Mouse (Mus musculus) embryonic stem cell, embryonic (primary cell): ENCODE measurements around the gene Galnt2.

Source experiments
- CTCF ChIA-PET, 4 experiments: fragments of 300-600 bp in 2 of 4; fragments of 350-600 bp in 2 of 4; sonication (Branson Sonifier 250); formaldehyde crosslinking; loops; one replicate each; lab custom pipeline; 2022; ENCODE audit warnings: inconsistent platforms in 2 of 4; lab: Charles Lee
- POLR2A ChIA-PET, 4 experiments: fragments of 300-600 bp in 2 of 4; fragments of 350-600 bp in 2 of 4; sonication (Branson Sonifier 250); formaldehyde crosslinking; loops; one replicate each; lab custom pipeline; 2022; ENCODE audit warnings: antibody characterized with exemption in 4 of 4, inconsistent platforms in 1 of 4; lab: Charles Lee

The Galnt2 gene

GRCm38 (mm10) chr8:124277951-124278910 lies 47.0 kb downstream of the Galnt2 start:
- POLR2A ChIA-PET, result no interaction called here
- CTCF ChIA-PET, result interaction anchor here in 1 of 4 experiments (0.6 kb wide), 1 partner anchor 90 kb away, joined by 3 read pairs; no protein-coding TSS in a partner anchor

GRCm38 (mm10) chr8:124278956-124279689 lies 47.9 kb downstream of the Galnt2 start:
- CTCF ChIA-PET, result interaction anchor here in 2 of 4 experiments (0.6 kb wide), 2 partner anchors 33 to 91 kb away, joined by 3 read pairs; no protein-coding TSS in a partner anchor

GRCm38 (mm10) chr8:124279690-124279985 lies 48.4 kb downstream of the Galnt2 start:
- CTCF ChIA-PET, result interaction anchor here in 1 of 4 experiments (0.6 kb wide), 1 partner anchor 34 kb away, joined by 3 read pairs; no protein-coding TSS in a partner anchor
- POLR2A ChIA-PET, result interaction anchor here in 1 of 4 experiments (1.3 kb wide), 1 partner anchor 22 kb away, joined by 3 read pairs; no protein-coding TSS in a partner anchor

More at GRCm38 (mm10) chr8:124278956-124279689, 47.9 kb downstream of the Galnt2 start:
- POLR2A ChIA-PET, result interaction anchor here in 1 of 4 experiments (1.3 kb wide), 1 partner anchor 22 kb away, joined by 3 read pairs; no protein-coding TSS in a partner anchor

GRCm38 (mm10) chr8:124281700-124282541 lies 50.7 kb downstream of the Galnt2 start:
- CTCF ChIA-PET, result no interaction called here
- POLR2A ChIA-PET, result interaction anchor here in 1 of 4 experiments (1.6 kb wide), 1 partner anchor 112 kb away, joined by 3 read pairs; no protein-coding TSS in a partner anchor

- POLR2A ChIA-PET, result interaction anchor here in 2 of 4 experiments (1.2 to 4.7 kb wide), 3 partner anchors 10 to 13 kb away, joined by 3 to 18 read pairs (median 6); no protein-coding TSS in a partner anchor
- CTCF ChIA-PET, result interaction anchor here in 1 of 4 experiments (0.6 kb wide), 1 partner anchor 32 kb away, joined by 3 read pairs; no protein-coding TSS in a partner anchor
These were observed 51.9 kb downstream of the Galnt2 start for GRCm38 (mm10) chr8:124282878-124283630.

GRCm38 (mm10) chr8:124283644-124284332 lies 52.6 kb downstream of the Galnt2 start:
- POLR2A ChIA-PET, result interaction anchor here in 3 of 4 experiments (0.6 to 4.7 kb wide), 7 partner anchors 11 to 1642 kb away, joined by 3 to 18 read pairs (median 3); no protein-coding TSS in a partner anchor
- CTCF ChIA-PET, result interaction anchor here in 3 of 4 experiments (0.5 to 1.1 kb wide), 3 partner anchors 31 to 631 kb away, joined by 3 to 4 read pairs (median 3); no protein-coding TSS in a partner anchor

- POLR2A ChIA-PET, result interaction anchor here in 3 of 4 experiments (0.6 to 4.7 kb wide), 6 partner anchors 11 to 1643 kb away, joined by 3 to 18 read pairs (median 3); no protein-coding TSS in a partner anchor
- CTCF ChIA-PET, result interaction anchor here in 3 of 4 experiments (0.5 to 1.1 kb wide), 3 partner anchors 30 to 631 kb away, joined by 3 to 4 read pairs (median 3); no protein-coding TSS in a partner anchor
These were observed 53.1 kb downstream of the Galnt2 start for GRCm38 (mm10) chr8:124284333-124284711.

GRCm38 (mm10) chr8:124284984-124285576 lies 53.9 kb downstream of the Galnt2 start:
- ChIA-PET POLR2A (interaction anchor here in 1 of 4 experiments (0.7 to 4.7 kb wide), 3 partner anchors 12 to 109 kb away, joined by 3 to 18 read pairs (median 3); no protein-coding TSS in a partner anchor), CTCF (interaction anchor here in 2 of 4 experiments (0.8 to 2.6 kb wide), 2 partner anchors 29 to 30 kb away, joined by 4 to 8 read pairs; no protein-coding TSS in a partner anchor)

GRCm38 (mm10) chr8:124286461-124287124 lies 55.4 kb downstream of the Galnt2 start:
- POLR2A ChIA-PET, result interaction anchor here in 3 of 4 experiments (0.6 to 4.7 kb wide), 6 partner anchors 12 to 254 kb away, joined by 3 to 18 read pairs (median 3); no protein-coding TSS in a partner anchor

GRCm38 (mm10) chr8:124288215-124288864 lies 57.1 kb downstream of the Galnt2 start:
- POLR2A ChIA-PET, result interaction anchor here in 1 of 4 experiments (1.0 kb wide), 1 partner anchor 116 kb away, joined by 3 read pairs; no protein-coding TSS in a partner anchor
- CTCF ChIA-PET, result no interaction called here

More at GRCm38 (mm10) chr8:124286461-124287124, 55.4 kb downstream of the Galnt2 start:
- CTCF ChIA-PET, result interaction anchor here (0.6 to 2.6 kb wide), 10 partner anchors 9 to 732 kb away, joined by 3 to 9 read pairs (median 4); no protein-coding TSS in a partner anchor

- CTCF ChIA-PET, result no interaction called here
- POLR2A ChIA-PET, result interaction anchor here in 1 of 4 experiments (0.6 kb wide), 1 partner anchor 133 kb away, joined by 3 read pairs; no protein-coding TSS in a partner anchor
These were observed 58.4 kb downstream of the Galnt2 start for GRCm38 (mm10) chr8:124289481-124290050.

- ChIA-PET POLR2A (no interaction called here), CTCF (interaction anchor here in 1 of 4 experiments (1.1 to 1.6 kb wide), 2 partner anchors 17 to 24 kb away, joined by 3 read pairs; no protein-coding TSS in a partner anchor)
These were observed 59.9 kb downstream of the Galnt2 start for GRCm38 (mm10) chr8:124290911-124291691.

GRCm38 (mm10) chr8:124291693-124292092 lies 60.5 kb downstream of the Galnt2 start:
- ChIA-PET POLR2A (no interaction called here), CTCF (interaction anchor here in 1 of 4 experiments (1.1 to 1.6 kb wide), 2 partner anchors 18 to 23 kb away, joined by 3 read pairs; no protein-coding TSS in a partner anchor)
